ENCODE assay signal across 23 mouse cellular contexts in genomic region chr14:51838480-51838879, GRCm38 (mm10). TPM values are rescaled to one million over a fixed set of nuclear protein-coding genes. Genes with fewer than 3 reads are reported as not detected.
DNase-seq lines count a peak whose midpoint lies in the region; ATAC-seq and TF ChIP-seq lines count a peak whose summit lies in the region.
"Not testable (repeated sequence)": the region's sequence is repeated elsewhere in the genome, so short reads cannot be mapped to it uniquely, and the experiment has no call there.
"Had no signal": no experiment of that assay in that cellular context is flagged by ENCODE, and none has a peak within 500 bp of the region (broad histone marks: within the 10 kb centered on the region; RNA-seq: fewer than 3 reads in every experiment).

No protein-coding gene starts in this region.

- WGBS in liver, postnatal 0 days (ENCODE audit: insufficient replicate concordance): 17% methylated on average over 2 of the region's 2 CpGs
- WGBS in midbrain, postnatal 0 days: 31% methylated on average over 2 of the region's 2 CpGs

- H3K9ac ChIP-seq in ES-Bruce4 (ENCODE audit: low read depth, poor library complexity, severe bottlenecking); liver, postnatal 0 days (replicated peaks); midbrain, postnatal 0 days (replicated peaks; ENCODE audit: low read length, poor library complexity, severe bottlenecking): not testable (repeated sequence)

- ATAC-seq in liver, postnatal 0 days; midbrain, postnatal 0 days (ENCODE audit: low FRiP score): not testable (repeated sequence)

- H3K4me3 ChIP-seq in ES-Bruce4 (ENCODE audit: low read depth, low read length); liver, postnatal 0 days (ENCODE audit: low read depth, low read length); midbrain, postnatal 0 days (ENCODE audit: low read depth, low read length): not testable (repeated sequence)

- intact Hi-C loops in heart, postnatal 10 days (cut with DNase I): not testable (repeated sequence)

- not testable (repeated sequence) for H3K27ac ChIP-seq in ES-Bruce4 (ENCODE audit: insufficient read depth, low read length); liver, postnatal 0 days (ENCODE audit: low read depth); midbrain, postnatal 0 days (ENCODE audit: low read depth, low read length)

- peak; percentile 52 for TF ChIP-seq CTCF in ES-Bruce4 (IDR thresholded peaks at IDR 0.05; ENCODE audit: low read depth, low read length)
- peak; percentile 27; the same call in 1 of the 2 replicates for TF ChIP-seq CTCF in liver, postnatal 0 days (IDR thresholded peaks at IDR 0.05; ENCODE audit: low read depth)
- peak; percentile 40; the same call in 1 of the 2 replicates for TF ChIP-seq CTCF in midbrain, postnatal 0 days (IDR thresholded peaks at IDR 0.05)

- TF ChIP-seq EP300 in ES-Bruce4 (IDR thresholded peaks at IDR 0.05; ENCODE audit: insufficient read depth, low read depth, low read length); liver, postnatal 0 days (IDR thresholded peaks at IDR 0.05; ENCODE audit: low read depth): not testable (repeated sequence)

- TF ChIP-seq POLR2A in ES-Bruce4 (IDR thresholded peaks at IDR 0.05; ENCODE audit: insufficient read depth, low read length): not testable (repeated sequence)

- H3K4me1 ChIP-seq in ES-Bruce4 (ENCODE audit: control insufficient read depth, insufficient read depth, low read length); liver, postnatal 0 days (ENCODE audit: insufficient read depth); midbrain, postnatal 0 days (ENCODE audit: insufficient read depth, low read length): not testable (repeated sequence)

- not testable (repeated sequence) for H3K27me3 ChIP-seq in ES-Bruce4 (ENCODE audit: control insufficient read depth, insufficient read depth, low read length, poor library complexity, severe bottlenecking); liver, postnatal 0 days (ENCODE audit: insufficient read depth, low read length); midbrain, postnatal 0 days (ENCODE audit: insufficient read depth, low read length)

- H3K36me3 ChIP-seq in ES-Bruce4 (ENCODE audit: control insufficient read depth, insufficient read depth, low read length, poor library complexity, severe bottlenecking); liver, postnatal 0 days (replicated peaks; ENCODE audit: insufficient read depth, low read length); midbrain, postnatal 0 days (ENCODE audit: insufficient read depth, low read length): not testable (repeated sequence)

- not testable (repeated sequence) for H3K4me2 ChIP-seq in liver, postnatal 0 days (ENCODE audit: low read depth, low read length); midbrain, postnatal 0 days (ENCODE audit: low read depth, low read length, poor library complexity, severe bottlenecking)

- H3K9me3 ChIP-seq in ES-Bruce4 (replicated peaks; ENCODE audit: control insufficient read depth, insufficient read depth, low read length, poor library complexity, severe bottlenecking); liver, postnatal 0 days (ENCODE audit: low read length); midbrain, postnatal 0 days (ENCODE audit: low read length): not testable (repeated sequence)

- peak; percentile 15 for DNase-seq in adrenal gland, postnatal 14 days
- peak; percentile 31 for DNase-seq in embryo, embryonic 10 days (ENCODE audit: low spot score)
- DNase-seq in heart, postnatal 10 days: peak; percentile 1 to 3
- peak; percentile 3 for DNase-seq in layer of hippocampus, adult 11-12 months (ENCODE audit: low spot score)
- DNase-seq in liver, postnatal 0 days; midbrain, postnatal 0 days (ENCODE audit: low spot score): not testable (repeated sequence)

RNA-seq across cellular contexts. Expression of gene Ear6, which starts 15.0 kb away (rescaled TPM):
- not detected in 2 replicates for polyA plus RNA-seq in ES-Bruce4 (2011; ENCODE audit: insufficient read depth, insufficient read length, low read depth, missing spikeins)
- total RNA-seq in adrenal gland, postnatal 14 days (2021): 0.67 TPM in 1 of 2 replicates, not detected in the other
- total RNA-seq in heart, postnatal 10 days (2021): not detected
- 2.7 and 3.0 TPM in 2 replicates for polyA plus RNA-seq in liver, postnatal 0 days (2015; fragmentation: Nextera tagmentation; extraction: Ambion mirVana)
- not detected in 2 replicates for total RNA-seq in midbrain, postnatal 0 days (2014; rRNA removed)
- polyA plus RNA-seq in midbrain, postnatal 0 days (2015; fragmentation: Nextera tagmentation; extraction: Ambion mirVana): not detected in 2 replicates
- total RNA-seq: adrenal gland, adult 2 months; gastrocnemius, adult 8-10 months; heart, adult 18-20 months; MEL had no signal
- polyA plus RNA-seq: adrenal gland, adult 2 months; embryonic facial prominence, embryonic 11.5 days; forebrain, embryonic 12.5 days; frontal cortex, adult 2 months; heart, embryonic 14.5 days; hindbrain, embryonic 16.5 days; limb, embryonic 12.5 days; midbrain, embryonic 16.5 days had no signal

RNA-seq across cellular contexts. Expression of gene AY358078, which starts 38.6 kb away (rescaled TPM):
- not detected in 2 replicates for polyA plus RNA-seq in ES-Bruce4 (2011; ENCODE audit: insufficient read depth, insufficient read length, low read depth, missing spikeins)
- total RNA-seq in adrenal gland, postnatal 14 days (2021): not detected in 2 replicates
- not detected for total RNA-seq in heart, postnatal 10 days (2021)
- not detected in 2 replicates for polyA plus RNA-seq in liver, postnatal 0 days (2015; fragmentation: Nextera tagmentation; extraction: Ambion mirVana)
- not detected in 2 replicates for total RNA-seq in midbrain, postnatal 0 days (2014; rRNA removed)
- polyA plus RNA-seq in midbrain, postnatal 0 days (2015; fragmentation: Nextera tagmentation; extraction: Ambion mirVana): not detected in 2 replicates
- total RNA-seq: adrenal gland, adult 2 months; gastrocnemius, adult 8-10 months; heart, adult 18-20 months; hematopoietic stem cell, adult 5-6 weeks; megakaryocyte, adult 5-6 weeks; MEL had no signal
- polyA plus RNA-seq: adrenal gland, adult 2 months; embryonic facial prominence, embryonic 11.5 days; forebrain, embryonic 12.5 days; frontal cortex, adult 2 months; heart, embryonic 14.5 days; hindbrain, embryonic 16.5 days; limb, embryonic 12.5 days; liver, embryonic 13.5 days; midbrain, embryonic 16.5 days; stomach, embryonic 15.5 days; thymus, postnatal 0 days had no signal

RNA-seq across cellular contexts. Expression of gene Mettl17, which starts 46.2 kb away (rescaled TPM):
- 19.2 and 24.2 TPM in 2 replicates for polyA plus RNA-seq in ES-Bruce4 (2011; ENCODE audit: insufficient read depth, insufficient read length, low read depth, missing spikeins)
- 37.1 and 39.0 TPM in 2 replicates for total RNA-seq in adrenal gland, postnatal 14 days (2021)
- total RNA-seq in heart, postnatal 10 days (2021): 10 to 100 TPM; 19.2 to 28.5 TPM
- 9.4 and 10.8 TPM in 2 replicates for polyA plus RNA-seq in liver, postnatal 0 days (2015; fragmentation: Nextera tagmentation; extraction: Ambion mirVana)
- total RNA-seq in midbrain, postnatal 0 days (2014; rRNA removed): 68.2 and 71.6 TPM in 2 replicates
- 70.3 and 91.4 TPM in 2 replicates for polyA plus RNA-seq in midbrain, postnatal 0 days (2015; fragmentation: Nextera tagmentation; extraction: Ambion mirVana)

RNA-seq across cellular contexts. Expression of gene Slc39a2, which starts 54.2 kb away (rescaled TPM):
- 2.7 and 3.3 TPM in 2 replicates for polyA plus RNA-seq in ES-Bruce4 (2011; ENCODE audit: insufficient read depth, insufficient read length, low read depth, missing spikeins)
- total RNA-seq in adrenal gland, postnatal 14 days (2021): 0.63 and 0.64 TPM in 2 replicates
- under 1 TPM; 0.12 to 0.29 TPM for total RNA-seq in heart, postnatal 10 days (2021)
- 0.06 and 0.07 TPM in 2 replicates for polyA plus RNA-seq in liver, postnatal 0 days (2015; fragmentation: Nextera tagmentation; extraction: Ambion mirVana)
- 2.7 and 3.2 TPM in 2 replicates for total RNA-seq in midbrain, postnatal 0 days (2014; rRNA removed)
- polyA plus RNA-seq in midbrain, postnatal 0 days (2015; fragmentation: Nextera tagmentation; extraction: Ambion mirVana): 0.70 and 0.84 TPM in 2 replicates
- total RNA-seq: hematopoietic stem cell, adult 5-6 weeks; MEL had no signal
